17 mouse cellular contexts compared by ENCODE assay signal in the genomic region with DNA sequence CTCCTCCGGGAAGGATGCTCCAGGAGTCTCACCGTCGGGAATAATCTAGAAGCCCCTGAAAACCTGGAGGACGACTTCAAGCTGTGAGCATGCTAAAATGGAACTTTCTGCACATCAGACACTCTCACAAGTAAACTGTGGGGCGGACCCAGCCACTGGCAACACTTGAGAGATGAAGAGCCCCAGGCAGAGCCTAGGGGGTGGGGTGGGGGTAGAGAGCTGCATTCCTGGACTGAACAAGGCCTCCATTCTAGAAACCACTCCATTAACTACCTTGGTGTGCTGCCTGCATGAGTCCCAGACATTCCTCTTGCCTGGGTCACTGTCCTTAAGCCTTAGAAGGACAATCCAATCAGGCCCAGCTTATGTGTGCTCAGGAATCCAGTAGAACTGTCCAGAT. TPM values are rescaled to one million over a fixed set of nuclear protein-coding genes. Genes with fewer than 3 reads are reported as not detected.
DNase-seq lines count a peak whose midpoint lies in the region; ATAC-seq lines count a peak whose summit lies in the region.
"Had no signal": no experiment of that assay in that cellular context is flagged by ENCODE, and none has a peak within 500 bp of the region (broad histone marks: within the 10 kb centered on the region; RNA-seq: fewer than 3 reads in every experiment).

No protein-coding gene starts in this region.

- H3K9ac ChIP-seq in kidney, embryonic 15.5 days: no peak overlapping the region
- H3K9ac ChIP-seq in midbrain, embryonic 16.5 days (ENCODE audit: low read depth, low read length): 0 out of 2 replicates have a peak overlapping the region, but pooled peaks have one; percentile 22
- no peak overlapping the region for H3K9ac ChIP-seq in midbrain, embryonic 13.5 days (replicated peaks)
- H3K9ac ChIP-seq in neural tube, embryonic 15.5 days (replicated peaks): no peak overlapping the region

- peaks cover 6% of the 10 kb centered on the region; the same call in 1 of the 2 replicates for H3K27me3 ChIP-seq in kidney, embryonic 15.5 days
- no peaks in the 10 kb centered on the region for H3K27me3 ChIP-seq in midbrain, embryonic 16.5 days (ENCODE audit: control insufficient read depth, insufficient read depth, low read depth, low read length)
- H3K27me3 ChIP-seq in midbrain, embryonic 13.5 days: 0 out of 2 replicates have a peak, but pooled peaks cover 3% of the 10 kb centered on the region
- peaks cover 47% of the 10 kb centered on the region for H3K27me3 ChIP-seq in embryonic facial prominence, embryonic 10.5 days (replicated peaks; ENCODE audit: low read depth, poor library complexity, severe bottlenecking)
- no peaks in the 10 kb centered on the region for H3K27me3 ChIP-seq in neural tube, embryonic 15.5 days (replicated peaks)

- H3K4me1 ChIP-seq in kidney, embryonic 15.5 days: peaks cover 38% of the 10 kb centered on the region
- H3K4me1 ChIP-seq in midbrain, embryonic 16.5 days (ENCODE audit: control insufficient read depth, insufficient read depth, low read length): peaks cover 12% of the 10 kb centered on the region
- H3K4me1 ChIP-seq in midbrain, embryonic 13.5 days (replicated peaks): peaks cover 26% of the 10 kb centered on the region
- H3K4me1 ChIP-seq in embryonic facial prominence, embryonic 10.5 days: peaks cover 31% of the 10 kb centered on the region
- peaks cover 33% of the 10 kb centered on the region for H3K4me1 ChIP-seq in neural tube, embryonic 15.5 days

- no peaks in the 10 kb centered on the region for H3K9me3 ChIP-seq in kidney, embryonic 15.5 days (replicated peaks)
- H3K9me3 ChIP-seq in midbrain, embryonic 16.5 days (replicated peaks; ENCODE audit: control insufficient read depth, low read length, poor library complexity, severe bottlenecking): no peaks in the 10 kb centered on the region
- no peaks in the 10 kb centered on the region for H3K9me3 ChIP-seq in midbrain, embryonic 13.5 days
- H3K9me3 ChIP-seq in embryonic facial prominence, embryonic 10.5 days: no peaks in the 10 kb centered on the region
- no peaks in the 10 kb centered on the region for H3K9me3 ChIP-seq in neural tube, embryonic 15.5 days (replicated peaks)

- 60% methylated on average over 5 of the region's 5 CpGs for WGBS in kidney, embryonic 15.5 days
- 28% methylated on average over 5 of the region's 5 CpGs for WGBS in midbrain, embryonic 16.5 days
- 28% methylated on average over 5 of the region's 5 CpGs for WGBS in midbrain, embryonic 13.5 days
- 32% methylated on average over 5 of the region's 5 CpGs for WGBS in embryonic facial prominence, embryonic 10.5 days
- 44% methylated on average over 5 of the region's 5 CpGs for WGBS in neural tube, embryonic 15.5 days

- ATAC-seq in kidney, embryonic 15.5 days (replicated peaks; ENCODE audit: low FRiP score): no peak
- no peak for ATAC-seq in midbrain, embryonic 16.5 days
- ATAC-seq in midbrain, embryonic 13.5 days: no peak
- no peak for ATAC-seq in neural tube, embryonic 15.5 days (ENCODE audit: low FRiP score)
- ATAC-seq: CD4-positive, CD25-positive, alpha-beta regulatory T cell, adult 4 months had no signal

- peak overlapping the region; percentile 42; the same call in 1 of the 2 replicates for H3K27ac ChIP-seq in kidney, embryonic 15.5 days
- no peak overlapping the region for H3K27ac ChIP-seq in midbrain, embryonic 16.5 days (ENCODE audit: low read length)
- H3K27ac ChIP-seq in midbrain, embryonic 13.5 days: no peak overlapping the region
- H3K27ac ChIP-seq in embryonic facial prominence, embryonic 10.5 days (replicated peaks): no peak overlapping the region
- H3K27ac ChIP-seq in neural tube, embryonic 15.5 days (replicated peaks): peak overlapping the region; percentile 6; the same call in 1 of the 2 replicates

- DNase-seq in kidney, postnatal 10 days: no peak
- peak; percentile 38 for DNase-seq in embryonic facial prominence, embryonic 10.5 days (ENCODE audit: low spot score)
- DNase-seq in right cerebral cortex, postnatal 36 days (ENCODE audit: low spot score in 2 of 2): no peak
- no peak for DNase-seq in left cerebral cortex, adult 11 months (ENCODE audit: low spot score)
- DNase-seq: adrenal gland, adult 2 months; cerebellum, adult 8-10 months; right cerebral cortex, postnatal 25 days; thymus, postnatal 25 days had no signal

- no peak overlapping the region for H3K4me2 ChIP-seq in kidney, embryonic 15.5 days
- no peak overlapping the region for H3K4me2 ChIP-seq in midbrain, embryonic 16.5 days (ENCODE audit: low read length)
- no peak overlapping the region for H3K4me2 ChIP-seq in midbrain, embryonic 13.5 days (replicated peaks)
- no peak overlapping the region for H3K4me2 ChIP-seq in neural tube, embryonic 15.5 days
- H3K4me2 ChIP-seq: liver, embryonic 11.5 days had no signal

- no peaks in the 10 kb centered on the region for H3K36me3 ChIP-seq in kidney, embryonic 15.5 days
- no peaks in the 10 kb centered on the region for H3K36me3 ChIP-seq in midbrain, embryonic 16.5 days (ENCODE audit: control insufficient read depth, insufficient read depth, low read length)
- no peaks in the 10 kb centered on the region for H3K36me3 ChIP-seq in midbrain, embryonic 13.5 days
- H3K36me3 ChIP-seq in embryonic facial prominence, embryonic 10.5 days (replicated peaks): no peaks in the 10 kb centered on the region
- no peaks in the 10 kb centered on the region for H3K36me3 ChIP-seq in neural tube, embryonic 15.5 days

- no peak overlapping the region for H3K4me3 ChIP-seq in kidney, embryonic 15.5 days (replicated peaks)
- H3K4me3 ChIP-seq in midbrain, embryonic 16.5 days (ENCODE audit: low read depth, low read length): no peak overlapping the region
- no peak overlapping the region for H3K4me3 ChIP-seq in midbrain, embryonic 13.5 days (replicated peaks)
- no peak overlapping the region for H3K4me3 ChIP-seq in embryonic facial prominence, embryonic 10.5 days
- H3K4me3 ChIP-seq in neural tube, embryonic 15.5 days (replicated peaks): no peak overlapping the region
- H3K4me3 ChIP-seq: erythroblast, embryonic 14.5 days; myocyte had no signal

RNA-seq across cellular contexts. Expression of gene D630003M21Rik, which starts 2.0 kb away (rescaled TPM):
- 6.2 and 7.7 TPM in 2 replicates for polyA plus RNA-seq in kidney, embryonic 15.5 days (2015; fragmentation: Nextera tagmentation; extraction: Ambion mirVana)
- polyA plus RNA-seq in midbrain, embryonic 16.5 days (2015; fragmentation: Nextera tagmentation; extraction: Ambion mirVana): 1.7 and 1.8 TPM in 2 replicates
- polyA plus RNA-seq in midbrain, embryonic 13.5 days (2015; fragmentation: Nextera tagmentation; extraction: Ambion mirVana): 1.6 and 2.4 TPM in 2 replicates
- 3.1 TPM in 2 replicates for polyA plus RNA-seq in embryonic facial prominence, embryonic 10.5 days (2016; fragmentation: Nextera tagmentation; extraction: Ambion mirVana)
- polyA plus RNA-seq in neural tube, embryonic 15.5 days (2015; fragmentation: Nextera tagmentation; extraction: Ambion mirVana): 2.4 and 2.5 TPM in 2 replicates
- polyA plus RNA-seq: CD4-positive, CD25-positive, alpha-beta regulatory T cell, adult 4 months had no signal

RNA-seq across cellular contexts. Expression of gene Bpi, which starts 26.8 kb away (rescaled TPM):
- polyA plus RNA-seq in kidney, embryonic 15.5 days (2015; fragmentation: Nextera tagmentation; extraction: Ambion mirVana): 0.08 and 0.17 TPM in 2 replicates
- not detected in 2 replicates for polyA plus RNA-seq in midbrain, embryonic 16.5 days (2015; fragmentation: Nextera tagmentation; extraction: Ambion mirVana)
- polyA plus RNA-seq in midbrain, embryonic 13.5 days (2015; fragmentation: Nextera tagmentation; extraction: Ambion mirVana): not detected in 2 replicates
- polyA plus RNA-seq in embryonic facial prominence, embryonic 10.5 days (2016; fragmentation: Nextera tagmentation; extraction: Ambion mirVana): not detected in 2 replicates
- polyA plus RNA-seq in neural tube, embryonic 15.5 days (2015; fragmentation: Nextera tagmentation; extraction: Ambion mirVana): not detected in 2 replicates
- polyA plus RNA-seq: adrenal gland, adult 2 months; CD4-positive, CD25-positive, alpha-beta regulatory T cell, adult 4 months; erythroblast, embryonic 14.5 days; heart, embryonic 16.5 days; liver, embryonic 11.5 days; myocyte had no signal

Comparison
In these comparisons a context has a peak if more than half of its experiments do, and no peak if none do; other contexts are left out.
1. H3K27ac ChIP-seq: peak in kidney, embryonic 15.5 days (single experiment) and neural tube, embryonic 15.5 days (single experiment); none in midbrain, embryonic 16.5 days (single experiment), midbrain, embryonic 13.5 days (single experiment) and embryonic facial prominence, embryonic 10.5 days (single experiment).